Mouse (Mus musculus) heart, embryonic 12.5 days (tissue): Measurements from ENCODE around the gene Zcrb1. TPM values are rescaled to one million over a fixed set of nuclear protein-coding genes. Genes with fewer than 3 reads are reported as not detected.

Experiments used
- ATAC-seq: fragments of 200-750 bp; cut with Nextera tagmentation; 2 replicates; pipeline ENCODE4 v1.8.0; 2017; ENCODE audit warnings: moderate TSS enrichment, moderate library complexity; ENCODE audit not compliant: insufficient number of reproducible peaks, low FRiP score
- H3K27ac ChIP-seq: fragments of 300-500 bp; sonication (generic); 2 replicates; pipeline ENCODE4 v1.5.1; 2016; ENCODE audit warnings: mild to moderate bottlenecking, moderate library complexity; ENCODE audit not compliant: poor library complexity, severe bottlenecking
- H3K27me3 ChIP-seq: fragments of 300-500 bp; sonication (generic); replicated peaks from 2 replicates; pipeline ENCODE4 v1.6.1; 2016; ENCODE audit warnings: mild to moderate bottlenecking, moderate library complexity
- H3K36me3 ChIP-seq: fragments of 300-500 bp; sonication (generic); 2 replicates; pipeline ENCODE4 v1.6.1; 2016; ENCODE audit warnings: mild to moderate bottlenecking, moderate library complexity
- H3K4me1 ChIP-seq: fragments of 300-500 bp; sonication (generic); replicated peaks from 2 replicates; pipeline ENCODE4 v1.6.1; 2016; ENCODE audit warnings: mild to moderate bottlenecking
- H3K4me2 ChIP-seq: fragments of 300-500 bp; sonication (generic); 2 replicates; pipeline ENCODE4 v1.6.1; 2016; ENCODE audit warnings: mild to moderate bottlenecking, moderate library complexity
- H3K4me3 ChIP-seq: fragments of 300-500 bp; sonication (generic); 2 replicates; pipeline ENCODE4 v1.5.1; 2016; ENCODE audit warnings: mild to moderate bottlenecking
- H3K9ac ChIP-seq: fragments of 300-500 bp; sonication (generic); 2 replicates; pipeline ENCODE4 v1.6.1; 2016; ENCODE audit warnings: mild to moderate bottlenecking, moderate library complexity
- H3K9me3 ChIP-seq: fragments of 300-500 bp; sonication (generic); replicated peaks from 2 replicates; pipeline ENCODE4 v1.6.1; 2016; ENCODE audit warnings: mild to moderate bottlenecking, moderate library complexity
- WGBS: fragments of 180-500 bp; shearing (Covaris S2); methylation state at CpG from one replicate; pipeline ENCODE4 v1.1.7; 2016; 5-methylcytosine and 5-hydroxymethylcytosine counted together
- polyA plus RNA-seq: library from polyadenylated mRNA; unstranded; fragments of >200 nt; fragmentation: Nextera tagmentation; extraction: Ambion mirVana; gene quantifications from 2 replicates; pipeline ENCODE4 v1.2.1, GENCODE M21; 2016

Gene Zcrb1
- polyA plus RNA-seq, 1 experiment from 2014 or later = 124 TPM

DNA sequence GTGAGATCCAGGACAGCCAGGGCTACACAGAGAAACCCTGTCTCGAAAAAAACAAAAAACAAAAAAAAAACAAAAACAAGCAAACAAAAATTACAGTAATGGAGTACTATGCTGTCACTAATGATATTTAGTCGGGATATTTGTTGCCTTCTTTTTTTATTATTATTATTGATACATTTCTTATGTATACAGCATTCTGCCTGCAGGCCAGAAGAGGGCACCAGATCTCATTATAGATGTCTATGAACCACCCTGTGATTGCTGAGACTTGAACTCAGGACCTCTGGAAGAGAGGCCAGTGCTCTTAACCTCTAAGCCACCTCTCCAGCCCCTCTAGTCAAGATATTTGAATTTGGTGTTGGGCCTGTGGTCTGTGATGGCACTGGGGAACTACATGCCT is 26.3 kb downstream of the Zcrb1 start:
- no peak for ATAC-seq
- H3K4me2 ChIP-seq = no peak overlapping the region
- H3K36me3 ChIP-seq = no peaks in the 10 kb centered on the region
- H3K9ac ChIP-seq = no peak overlapping the region
- H3K4me3 ChIP-seq = no peak overlapping the region
- H3K27ac ChIP-seq = no peak overlapping the region
- WGBS = 77% methylated on average over 2 of the region's 2 CpGs
- H3K4me1 ChIP-seq = no peaks in the 10 kb centered on the region; the same call in 1 of the 2 replicates
- no peaks in the 10 kb centered on the region for H3K9me3 ChIP-seq
- H3K27me3 ChIP-seq = no peaks in the 10 kb centered on the region

GRCm38 (mm10) chr15:93368558-93368957 is 29.6 kb downstream of the Zcrb1 start:
- peak overlapping the region; percentile 17; the same call in 1 of the 2 replicates for H3K4me2 ChIP-seq
- no peaks in the 10 kb centered on the region for H3K9me3 ChIP-seq
- H3K36me3 ChIP-seq = no peaks in the 10 kb centered on the region
- WGBS = 63% methylated on average over 9 of the region's 9 CpGs
- no peaks in the 10 kb centered on the region for H3K27me3 ChIP-seq
- ATAC-seq = no peak
- H3K9ac ChIP-seq = no peak overlapping the region
- no peak overlapping the region for H3K27ac ChIP-seq
- no peaks in the 10 kb centered on the region for H3K4me1 ChIP-seq
- no peak overlapping the region for H3K4me3 ChIP-seq

DNA sequence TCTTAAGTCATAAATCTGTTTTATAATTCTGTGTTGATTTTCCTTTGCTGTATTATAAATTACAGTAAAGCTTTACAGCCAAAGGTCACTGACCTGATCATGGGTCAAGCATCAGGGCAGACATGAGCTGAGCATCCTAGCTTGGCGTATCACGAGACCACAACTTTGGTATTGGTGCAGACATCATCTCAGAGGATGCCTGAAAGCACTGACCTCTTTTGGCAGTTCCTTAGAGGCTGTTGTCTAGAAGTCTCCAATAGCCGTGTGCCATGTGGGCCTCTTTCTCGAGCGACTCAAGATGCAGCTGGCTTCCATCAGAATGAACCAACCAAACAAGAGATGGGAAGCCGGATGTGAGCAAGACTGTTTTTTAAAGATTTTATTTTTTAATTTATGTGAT is 32.6 kb downstream of the Zcrb1 start:
- Histone ChIP-seq H3K27me3 (no peaks in the 10 kb centered on the region), H3K9me3 (no peaks in the 10 kb centered on the region), H3K4me3 (no peak overlapping the region), H3K4me2 (no peak overlapping the region), H3K9ac (no peak overlapping the region), H3K4me1 (no peaks in the 10 kb centered on the region), H3K36me3 (no peaks in the 10 kb centered on the region), H3K27ac (no peak overlapping the region)
- ATAC-seq = no peak
- 86% methylated on average over 6 of the region's 6 CpGs for WGBS

DNA sequence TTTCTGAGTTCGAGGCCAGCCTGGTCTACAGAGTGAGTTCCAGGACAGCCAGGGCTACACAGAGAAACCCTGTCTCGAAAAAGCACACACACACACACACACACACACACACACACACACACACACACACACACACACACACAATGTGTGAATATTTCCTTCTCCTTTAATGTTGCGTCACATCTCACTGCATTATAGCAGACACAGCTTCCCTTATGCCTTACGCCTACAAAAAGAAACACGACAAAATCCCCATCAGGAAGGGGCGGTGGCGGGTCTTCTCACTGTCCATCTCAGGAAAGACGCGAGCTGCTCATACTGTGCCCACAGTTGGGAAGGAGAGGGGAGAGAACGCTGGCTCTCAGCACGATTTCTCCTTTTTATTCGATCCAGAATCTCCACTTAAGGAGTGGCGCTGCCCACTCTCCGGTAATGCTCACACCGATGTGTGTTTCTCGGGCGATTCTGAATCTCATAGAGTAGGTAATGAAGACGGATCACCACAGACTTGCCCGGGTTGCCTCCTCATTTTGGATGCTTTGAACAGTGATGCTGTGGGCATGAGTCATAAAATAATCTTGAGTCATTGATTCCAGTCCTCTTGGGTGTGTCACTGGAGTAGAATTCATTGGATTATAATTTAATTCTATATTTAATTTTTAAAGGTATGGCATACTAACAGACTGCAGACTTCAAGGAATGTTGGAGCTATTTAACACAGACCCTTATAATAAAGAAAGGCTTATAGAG is 39.6 kb downstream of the Zcrb1 start:
- Histone ChIP-seq H3K4me2 (no peak overlapping the region), H3K27ac (no peak overlapping the region), H3K4me3 (no peak overlapping the region), H3K9me3 (no peaks in the 10 kb centered on the region), H3K9ac (no peak overlapping the region), H3K27me3 (no peaks in the 10 kb centered on the region), H3K4me1 (no peaks in the 10 kb centered on the region), H3K36me3 (no peaks in the 10 kb centered on the region)
- ATAC-seq = no peak
- WGBS = 89% methylated on average over 19 of the region's 19 CpGs

DNA sequence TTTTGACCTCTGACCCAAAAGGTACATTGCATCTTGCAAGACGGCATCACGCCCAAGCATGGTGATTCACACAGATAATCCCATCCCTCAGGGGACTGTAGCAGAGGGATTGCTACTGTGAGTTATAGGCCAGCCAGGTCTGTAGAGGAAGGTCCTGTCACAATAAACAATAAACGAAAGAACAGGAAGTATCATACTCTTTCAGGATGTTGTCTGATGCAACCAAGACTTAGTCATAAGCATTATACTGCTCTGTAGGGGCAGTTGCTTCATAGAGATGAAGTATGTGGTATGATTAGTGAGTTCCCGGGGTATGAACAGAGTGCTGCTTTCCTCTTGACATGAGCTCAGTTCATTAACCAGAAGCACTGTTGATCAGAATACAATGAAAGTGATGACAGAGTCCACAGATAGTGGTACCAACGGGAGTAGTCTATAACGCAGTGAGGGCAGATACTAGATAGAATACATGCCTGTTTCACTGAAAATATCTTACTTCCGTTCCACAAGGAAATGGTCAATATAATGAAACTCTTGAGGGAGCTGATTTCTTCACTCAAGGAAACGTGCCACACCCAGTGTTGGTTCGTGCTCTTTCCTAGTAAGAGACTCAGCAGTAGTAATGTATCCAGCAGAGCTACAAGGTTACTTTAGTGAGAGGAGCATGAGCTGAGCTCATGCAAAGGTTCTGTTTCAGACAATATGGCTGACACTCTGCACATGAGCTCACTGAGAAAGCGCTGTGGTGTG is 57.3 kb downstream of the Zcrb1 start:
- 56% methylated on average over 10 of the region's 10 CpGs for WGBS
- Histone ChIP-seq H3K4me3 (no peak overlapping the region), H3K9me3 (no peaks in the 10 kb centered on the region), H3K36me3 (no peaks in the 10 kb centered on the region), H3K4me1 (0 out of 2 replicates have a peak, but pooled peaks cover 6% of the 10 kb centered on the region), H3K27me3 (no peaks in the 10 kb centered on the region), H3K27ac (no peak overlapping the region), H3K9ac (no peak overlapping the region), H3K4me2 (no peak overlapping the region)
- no peak for ATAC-seq

DNA sequence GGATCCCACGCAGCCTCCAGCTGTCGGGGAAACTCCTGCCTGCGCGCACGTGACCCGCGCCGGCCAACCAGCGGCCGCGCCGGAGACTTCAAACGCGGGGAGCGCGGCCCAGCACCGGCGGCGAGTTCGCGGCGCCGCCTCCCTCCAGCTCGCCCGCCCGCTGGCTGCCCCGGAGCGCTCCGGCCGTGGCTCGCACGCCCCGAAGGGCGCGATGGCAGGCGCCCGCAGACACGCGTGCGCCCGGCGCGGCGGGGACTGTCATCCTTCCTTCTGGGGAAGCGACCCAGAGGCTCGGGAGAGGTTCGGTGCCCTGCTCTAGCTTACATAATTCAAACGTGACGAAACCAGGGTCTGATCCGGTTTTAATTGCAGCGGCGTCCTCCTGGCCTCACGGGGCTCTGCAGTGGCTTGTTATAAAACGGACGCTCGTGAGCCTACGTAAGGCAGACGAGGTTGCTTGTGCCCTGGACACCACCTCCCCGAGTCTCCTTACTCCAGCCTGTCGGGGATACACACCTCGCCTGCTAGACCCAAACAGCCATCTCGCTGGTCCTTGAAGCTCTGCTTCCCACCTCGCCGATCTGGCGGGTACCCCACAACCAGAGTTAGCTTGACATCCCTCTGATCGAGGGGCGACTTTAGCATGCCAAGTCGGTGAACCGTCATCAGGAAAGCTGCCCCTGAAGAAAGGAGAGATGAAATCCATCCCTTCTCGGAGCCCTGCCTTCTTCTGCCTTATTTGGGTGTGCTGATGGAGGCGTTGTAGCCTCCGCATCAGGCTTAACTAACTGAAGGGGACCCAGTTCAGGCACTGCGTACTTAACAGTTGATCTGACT is 61.0 kb downstream of the Zcrb1 start, which contains the start of gene Yaf2:
Yaf2 (minus strand) TSS at position 11 of the 837 bp plus-strand sequence.
- under 1% methylated on average over 72 of the region's 73 CpGs for WGBS
- Histone ChIP-seq H3K4me2 (peak within 1 kb of the TSS; percentile 93), H3K27ac (peak within 1 kb of the TSS; percentile 96), H3K36me3 (peaks cover 9% of the 10 kb centered on the region), H3K27me3 (no peaks in the 10 kb centered on the region), H3K9ac (peak within 1 kb of the TSS; percentile 93), H3K4me1 (peaks cover 12% of the 10 kb centered on the region), H3K4me3 (peak within 1 kb of the TSS; percentile 93), H3K9me3 (no peaks in the 10 kb centered on the region)
- peak; percentile 96 for ATAC-seq

DNA sequence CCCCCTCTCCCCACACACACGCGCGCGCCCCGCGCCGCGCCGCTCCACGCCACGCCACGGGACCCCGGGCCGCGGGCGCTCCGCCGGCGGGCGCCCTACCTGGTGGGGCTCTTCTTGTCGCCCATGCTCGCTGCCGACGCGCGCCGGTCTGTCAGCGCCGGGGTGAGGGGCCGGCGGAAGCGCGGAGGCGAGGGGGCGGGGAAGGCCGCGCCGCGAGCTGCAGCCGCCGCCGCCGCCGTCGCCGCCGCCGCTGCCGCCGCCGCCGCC is 61.5 kb downstream of the Zcrb1 start:
- Histone ChIP-seq H3K4me2 (peak overlapping the region; percentile 93), H3K4me1 (peaks cover 12% of the 10 kb centered on the region), H3K9me3 (no peaks in the 10 kb centered on the region), H3K27ac (peak overlapping the region; percentile 96), H3K36me3 (peaks cover 9% of the 10 kb centered on the region), H3K27me3 (no peaks in the 10 kb centered on the region), H3K9ac (peak overlapping the region; percentile 93), H3K4me3 (peak overlapping the region; percentile 93)
- WGBS = 5% methylated on average over 23 of the region's 52 CpGs
- ATAC-seq = no peak

Other genes starting within 250 kb of the Zcrb1 start
- gene Gxylt1, start 123.2 kb downstream of the Zcrb1 start, polyA plus RNA-seq = 17.2 and 17.7 TPM in 2 replicates
- gene Yaf2, start 61.4 kb downstream of the Zcrb1 start, polyA plus RNA-seq = 105 and 106 TPM in 2 replicates
- 52.1 TPM in 2 replicates for gene Pphln1, start within 50 bp of the Zcrb1 start, polyA plus RNA-seq
- gene Prickle1, start 197.6 kb upstream of the Zcrb1 start, polyA plus RNA-seq = 42.2 and 43.7 TPM in 2 replicates